Mouse (Mus musculus): ENCODE results near the gene Mark2. TPM values are rescaled to one million over a fixed set of nuclear protein-coding genes. Genes with fewer than 3 reads are reported as not detected.
A peak's percentile ranks its signal among the peaks of the same experiment; 100 is the strongest.

Gene Mark2
- polyA plus RNA-seq, 1 experiment: 38.5 TPM

- Histone ChIP-seq H3K4me1 (ENCODE audit: control insufficient read depth, insufficient read depth, low read length) (no peaks in the 10 kb centered on the region), H3K4me3 (ENCODE audit: insufficient read depth, low read length) (no peak overlapping the region)
- TF ChIP-seq POLR2A (IDR thresholded peaks at IDR 0.05; ENCODE audit: low read depth, low read length) (no peak), CTCF (IDR thresholded peaks at IDR 0.05; ENCODE audit: borderline replicate concordance, insufficient read depth, low read length) (no peak)
Measured at GRCm38 (mm10) chr19:7353636-7354035, 12.0 kb upstream of the Mark2 start.

GRCm38 (mm10) chr19:7352809-7353495, 11.3 kb upstream of the Mark2 start:
- no peak overlapping the region for H3K27ac ChIP-seq (ENCODE audit: insufficient read depth, low read length)
- no peak overlapping the region for H3K4me3 ChIP-seq (ENCODE audit: insufficient read depth, low read length)
- no peaks in the 10 kb centered on the region for H3K4me1 ChIP-seq (ENCODE audit: control insufficient read depth, insufficient read depth, low read length)
- TF ChIP-seq CTCF (IDR thresholded peaks at IDR 0.05; ENCODE audit: borderline replicate concordance, insufficient read depth, low read length) (no peak), POLR2A (IDR thresholded peaks at IDR 0.05; ENCODE audit: low read depth, low read length) (no peak)

More at GRCm38 (mm10) chr19:7353636-7354035, 12.0 kb upstream of the Mark2 start:
- no peak overlapping the region for H3K27ac ChIP-seq (ENCODE audit: insufficient read depth, low read length)

- no peak overlapping the region for H3K27ac ChIP-seq (ENCODE audit: insufficient read depth, low read length)
- TF ChIP-seq POLR2A (IDR thresholded peaks at IDR 0.05; ENCODE audit: low read depth, low read length): no peak
- no peak for TF ChIP-seq CTCF (IDR thresholded peaks at IDR 0.05; ENCODE audit: borderline replicate concordance, insufficient read depth, low read length)
- no peak overlapping the region for H3K4me3 ChIP-seq (ENCODE audit: insufficient read depth, low read length)
- H3K4me1 ChIP-seq (ENCODE audit: control insufficient read depth, insufficient read depth, low read length): no peaks in the 10 kb centered on the region
Measured at GRCm38 (mm10) chr19:7349993-7350392, 8.3 kb upstream of the Mark2 start.

- no peak overlapping the region for H3K4me3 ChIP-seq (ENCODE audit: insufficient read depth, low read length)
- H3K27ac ChIP-seq (ENCODE audit: insufficient read depth, low read length): no peak overlapping the region
- TF ChIP-seq POLR2A (IDR thresholded peaks at IDR 0.05; ENCODE audit: low read depth, low read length) (no peak), CTCF (IDR thresholded peaks at IDR 0.05; ENCODE audit: borderline replicate concordance, insufficient read depth, low read length) (peak; percentile 70; the same call in 1 of the 2 replicates)
- no peaks in the 10 kb centered on the region for H3K4me1 ChIP-seq (ENCODE audit: control insufficient read depth, insufficient read depth, low read length)
Measured at GRCm38 (mm10) chr19:7345235-7345755, 3.6 kb upstream of the Mark2 start.

GRCm38 (mm10) chr19:7342646-7343045, 986 bp upstream of the Mark2 start:
- Histone ChIP-seq H3K4me1 (ENCODE audit: control insufficient read depth, insufficient read depth, low read length) (peaks cover 16% of the 10 kb centered on the region), H3K4me3 (ENCODE audit: insufficient read depth, low read length) (no peak overlapping the region), H3K27ac (ENCODE audit: insufficient read depth, low read length) (no peak overlapping the region)
- TF ChIP-seq POLR2A (IDR thresholded peaks at IDR 0.05; ENCODE audit: low read depth, low read length) (no peak), CTCF (IDR thresholded peaks at IDR 0.05; ENCODE audit: borderline replicate concordance, insufficient read depth, low read length) (no peak)

GRCm38 (mm10) chr19:7340780-7341475, 732 bp downstream of the Mark2 start:
- H3K4me3 ChIP-seq (ENCODE audit: insufficient read depth, low read length): peak overlapping the region; percentile 99
- H3K27ac ChIP-seq (ENCODE audit: insufficient read depth, low read length): peak overlapping the region; percentile 20
- no peak for TF ChIP-seq POLR2A (IDR thresholded peaks at IDR 0.05; ENCODE audit: low read depth, low read length)
- TF ChIP-seq CTCF (IDR thresholded peaks at IDR 0.05; ENCODE audit: borderline replicate concordance, insufficient read depth, low read length): no peak
- H3K4me1 ChIP-seq (ENCODE audit: control insufficient read depth, insufficient read depth, low read length): peaks cover 16% of the 10 kb centered on the region

- Histone ChIP-seq H3K4me1 (ENCODE audit: control insufficient read depth, insufficient read depth, low read length) (peaks cover 16% of the 10 kb centered on the region), H3K4me3 (ENCODE audit: insufficient read depth, low read length) (peak overlapping the region; percentile 99), H3K27ac (ENCODE audit: insufficient read depth, low read length) (no peak overlapping the region)
- TF ChIP-seq CTCF (IDR thresholded peaks at IDR 0.05; ENCODE audit: borderline replicate concordance, insufficient read depth, low read length) (no peak), POLR2A (IDR thresholded peaks at IDR 0.05; ENCODE audit: low read depth, low read length) (no peak)
Measured at GRCm38 (mm10) chr19:7340371-7340779, 1.3 kb downstream of the Mark2 start.

- TF ChIP-seq CTCF (IDR thresholded peaks at IDR 0.05; ENCODE audit: borderline replicate concordance, insufficient read depth, low read length): no peak
- no peak for TF ChIP-seq POLR2A (IDR thresholded peaks at IDR 0.05; ENCODE audit: low read depth, low read length)
- Histone ChIP-seq H3K4me1 (ENCODE audit: control insufficient read depth, insufficient read depth, low read length) (peaks cover 16% of the 10 kb centered on the region), H3K27ac (ENCODE audit: insufficient read depth, low read length) (no peak overlapping the region), H3K4me3 (ENCODE audit: insufficient read depth, low read length) (peak overlapping the region; percentile 99)
Measured at GRCm38 (mm10) chr19:7339867-7340266, 1.8 kb downstream of the Mark2 start.

- TF ChIP-seq POLR2A (IDR thresholded peaks at IDR 0.05; ENCODE audit: low read depth, low read length): no peak
- no peak for TF ChIP-seq CTCF (IDR thresholded peaks at IDR 0.05; ENCODE audit: borderline replicate concordance, insufficient read depth, low read length)
- Histone ChIP-seq H3K4me1 (ENCODE audit: control insufficient read depth, insufficient read depth, low read length) (peaks cover 16% of the 10 kb centered on the region), H3K27ac (ENCODE audit: insufficient read depth, low read length) (no peak overlapping the region), H3K4me3 (ENCODE audit: insufficient read depth, low read length) (peak overlapping the region; percentile 99)
Measured at GRCm38 (mm10) chr19:7339026-7339425, 2.6 kb downstream of the Mark2 start.

Measured in embryonic fibroblast, embryonic 13.5 days (primary cell).